Mouse (Mus musculus): Measurements from ENCODE around the gene Ddx20.

DNA sequence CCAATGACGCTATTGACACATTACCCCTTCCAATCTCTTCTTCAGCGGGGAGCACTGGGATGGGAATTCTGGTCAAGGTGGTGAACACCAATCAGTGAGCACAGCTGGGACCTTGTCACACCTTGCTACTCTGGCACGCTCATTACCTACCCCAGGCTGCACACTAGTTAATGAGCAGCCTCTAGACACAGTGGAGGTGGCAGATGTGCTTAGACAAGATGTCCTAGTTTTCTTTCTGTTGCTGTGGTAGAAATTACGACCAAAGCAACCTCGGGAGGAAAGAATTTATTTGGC, 9.7 kb upstream of the Ddx20 start:
- TF ChIP-seq CTCF (IDR thresholded peaks at IDR 0.05) (no peak), EP300 (IDR thresholded peaks at IDR 0.05; ENCODE audit: insufficient read depth, low read depth, low read length) (no peak)

Measured in heart, adult 2 months (tissue).